Mouse (Mus musculus): ENCODE measurements at regions not wholly inside any gene's neighbourhood (a gene's known extent, or its start where the extent isn't known, plus 50 kb on each side); places are given as distances from the start of the nearest gene placed in this dataset.

DNA sequence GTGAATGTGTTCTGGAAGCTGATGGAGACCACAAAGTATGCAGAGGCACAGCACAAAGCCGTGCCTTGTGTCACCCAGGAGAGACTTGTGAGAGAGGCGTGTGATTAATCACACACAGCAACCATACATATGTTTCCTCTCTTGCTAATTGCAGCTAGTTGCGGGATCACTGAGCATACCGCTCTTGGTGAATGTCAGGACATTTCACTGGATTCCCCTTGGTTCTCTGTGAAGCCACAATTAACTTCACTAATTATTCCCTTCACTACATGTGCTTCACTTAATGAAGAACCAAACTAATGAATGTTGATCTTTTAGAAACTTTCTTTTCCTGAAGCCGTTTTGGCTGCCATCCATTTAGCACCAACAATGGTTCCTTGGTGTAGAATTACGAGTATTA, 267.3 kb downstream of the Adra2a start:
- no peaks in the 10 kb centered on the region for H3K27me3 ChIP-seq (replicated peaks)
- no peaks in the 10 kb centered on the region for H3K4me1 ChIP-seq
- TF ChIP-seq GATA1 (IDR thresholded peaks at IDR 0.05; ENCODE audit: borderline replicate concordance, low read length) (no peak), FLI1 (IDR thresholded peaks at IDR 0.05; ENCODE audit: low read length) (no peak)
- H3K36me3 ChIP-seq (replicated peaks; ENCODE audit: low read length): no peaks in the 10 kb centered on the region
- no peak overlapping the region for H3K4me3 ChIP-seq (replicated peaks)
- H3K9me3 ChIP-seq: peaks cover 28% of the 10 kb centered on the region; the same call in 1 of the 2 replicates

GRCm38 (mm10) chr19:54311723-54312122, 267.8 kb downstream of the Adra2a start:
- H3K36me3 ChIP-seq (replicated peaks; ENCODE audit: low read length): no peaks in the 10 kb centered on the region
- TF ChIP-seq GATA1 (IDR thresholded peaks at IDR 0.05; ENCODE audit: borderline replicate concordance, low read length) (no peak), FLI1 (IDR thresholded peaks at IDR 0.05; ENCODE audit: low read length) (no peak)
- H3K9me3 ChIP-seq: peaks cover 28% of the 10 kb centered on the region; the same call in 1 of the 2 replicates
- H3K27me3 ChIP-seq (replicated peaks): no peaks in the 10 kb centered on the region
- no peaks in the 10 kb centered on the region for H3K4me1 ChIP-seq
- no peak overlapping the region for H3K4me3 ChIP-seq (replicated peaks)

DNA sequence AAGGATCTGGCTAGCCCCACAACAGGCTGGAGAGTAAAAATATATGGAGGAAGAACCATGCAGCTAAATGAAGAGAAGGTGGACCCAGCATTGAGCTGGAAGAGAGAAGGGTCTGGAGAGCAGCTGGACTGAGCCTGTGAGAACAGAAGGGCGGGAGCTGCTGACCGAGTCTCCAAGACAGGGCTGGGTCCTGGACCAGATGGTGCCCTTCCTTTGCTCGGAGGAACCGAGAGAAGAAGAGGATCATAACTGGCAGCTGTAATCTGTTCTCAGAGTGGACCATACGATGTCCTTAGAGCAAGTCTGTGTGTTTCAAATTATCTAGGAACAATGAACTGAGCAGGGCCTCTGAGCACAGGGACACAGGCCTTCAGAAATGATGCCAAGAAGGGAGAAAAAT, 279.3 kb downstream of the Adra2a start:
- TF ChIP-seq GATA1 (IDR thresholded peaks at IDR 0.05; ENCODE audit: borderline replicate concordance, low read length): no peak
- TF ChIP-seq FLI1 (IDR thresholded peaks at IDR 0.05; ENCODE audit: low read length): no peak
- no peaks in the 10 kb centered on the region for H3K4me1 ChIP-seq
- H3K4me3 ChIP-seq (replicated peaks): no peak overlapping the region
- 0 out of 2 replicates have a peak, but pooled peaks cover 3% of the 10 kb centered on the region for H3K9me3 ChIP-seq
- no peaks in the 10 kb centered on the region for H3K27me3 ChIP-seq (replicated peaks)
- no peaks in the 10 kb centered on the region for H3K36me3 ChIP-seq (replicated peaks; ENCODE audit: low read length)

DNA sequence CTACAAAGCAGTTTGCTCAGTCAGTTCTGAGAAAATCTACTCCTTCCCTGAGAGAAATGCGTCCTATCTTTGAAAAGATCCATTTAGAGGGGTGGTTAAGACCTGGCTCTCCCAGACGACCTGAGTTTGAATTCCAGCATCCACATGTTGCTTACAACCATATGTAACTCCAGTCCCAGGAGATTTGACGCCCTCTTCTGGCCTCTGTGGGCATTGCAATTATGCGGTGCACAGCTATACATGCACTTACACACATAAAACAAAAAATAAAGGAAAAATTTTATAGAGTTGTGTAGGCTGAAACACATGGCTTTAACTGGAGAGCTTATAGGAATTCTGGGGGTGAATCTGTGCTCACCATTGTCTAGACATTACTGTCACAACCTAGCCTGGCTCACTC, 281.0 kb downstream of the Adra2a start:
- Histone ChIP-seq H3K36me3 (replicated peaks; ENCODE audit: low read length) (no peaks in the 10 kb centered on the region), H3K27me3 (replicated peaks) (no peaks in the 10 kb centered on the region), H3K4me3 (replicated peaks) (no peak overlapping the region), H3K9me3 (0 out of 2 replicates have a peak, but pooled peaks cover 3% of the 10 kb centered on the region), H3K4me1 (no peaks in the 10 kb centered on the region)
- TF ChIP-seq FLI1 (IDR thresholded peaks at IDR 0.05; ENCODE audit: low read length) (no peak), GATA1 (IDR thresholded peaks at IDR 0.05; ENCODE audit: borderline replicate concordance, low read length) (no peak)

DNA sequence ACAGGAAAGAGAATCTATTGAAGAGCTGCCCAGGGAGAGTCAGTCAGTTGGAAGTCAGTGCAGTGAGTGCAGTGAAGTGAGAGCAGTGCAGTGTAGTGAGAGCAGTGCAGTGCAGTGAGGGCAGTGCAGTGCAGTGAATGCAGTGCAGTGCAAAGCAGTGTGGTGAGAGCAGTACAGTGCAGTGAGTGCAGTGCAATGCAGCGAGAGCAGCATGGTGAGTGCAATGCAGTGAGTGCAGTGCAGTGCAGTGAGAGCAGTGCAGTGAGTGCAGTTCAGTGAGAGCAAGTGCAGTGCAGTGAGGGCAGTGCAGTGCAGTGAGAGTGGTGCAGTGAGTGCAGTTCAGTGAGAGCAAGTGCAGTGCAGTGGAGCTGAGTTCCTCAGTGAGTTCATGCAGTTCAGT, 288.2 kb downstream of the Adra2a start:
- H3K9me3 ChIP-seq: peaks cover 7% of the 10 kb centered on the region
- peaks cover 4% of the 10 kb centered on the region; the same call in 1 of the 2 replicates for H3K4me1 ChIP-seq
- TF ChIP-seq FLI1 (IDR thresholded peaks at IDR 0.05; ENCODE audit: low read length): no peak
- TF ChIP-seq GATA1 (IDR thresholded peaks at IDR 0.05; ENCODE audit: borderline replicate concordance, low read length): no peak
- H3K27me3 ChIP-seq (replicated peaks): peaks cover 1% of the 10 kb centered on the region
- peak overlapping the region; percentile 76 for H3K4me3 ChIP-seq (replicated peaks)
- no peaks in the 10 kb centered on the region for H3K36me3 ChIP-seq (replicated peaks; ENCODE audit: low read length)

GRCm38 (mm10) chr19:54340778-54341291, 296.9 kb downstream of the Adra2a start:
- Histone ChIP-seq H3K27me3 (replicated peaks) (no peaks in the 10 kb centered on the region), H3K9me3 (no peaks in the 10 kb centered on the region), H3K4me1 (no peaks in the 10 kb centered on the region), H3K4me3 (replicated peaks) (no peak overlapping the region), H3K36me3 (replicated peaks; ENCODE audit: low read length) (no peaks in the 10 kb centered on the region)
- TF ChIP-seq GATA1 (IDR thresholded peaks at IDR 0.05; ENCODE audit: borderline replicate concordance, low read length) (no peak), FLI1 (IDR thresholded peaks at IDR 0.05; ENCODE audit: low read length) (no peak)

DNA sequence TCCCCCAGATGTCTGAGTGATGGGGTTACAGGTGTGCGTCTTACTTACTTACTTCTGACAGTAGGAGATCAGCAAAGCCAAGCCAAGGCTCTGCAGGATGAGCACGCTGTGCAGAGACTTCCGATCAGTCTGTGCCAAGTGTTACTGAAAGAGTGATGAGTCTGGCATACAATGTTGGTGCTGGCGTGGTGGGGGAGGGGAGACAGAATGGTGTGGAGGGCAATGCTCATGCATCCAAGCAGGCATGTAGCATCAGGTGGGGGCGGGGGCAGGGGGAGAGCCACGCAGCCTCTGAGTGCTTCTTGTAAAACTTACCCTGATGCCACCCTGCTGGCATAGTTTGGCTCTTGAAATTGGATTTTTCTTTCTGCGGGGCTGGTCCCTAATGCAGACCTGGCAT, 315.8 kb downstream of the Adra2a start:
- Histone ChIP-seq H3K4me1 (no peaks in the 10 kb centered on the region), H3K36me3 (replicated peaks; ENCODE audit: low read length) (no peaks in the 10 kb centered on the region), H3K27me3 (replicated peaks) (no peaks in the 10 kb centered on the region), H3K9me3 (no peaks in the 10 kb centered on the region), H3K4me3 (replicated peaks) (no peak overlapping the region)
- TF ChIP-seq GATA1 (IDR thresholded peaks at IDR 0.05; ENCODE audit: borderline replicate concordance, low read length) (no peak), FLI1 (IDR thresholded peaks at IDR 0.05; ENCODE audit: low read length) (no peak)

GRCm38 (mm10) chr19:54360660-54361059, 316.7 kb downstream of the Adra2a start:
- H3K9me3 ChIP-seq: no peaks in the 10 kb centered on the region
- H3K27me3 ChIP-seq (replicated peaks): no peaks in the 10 kb centered on the region
- TF ChIP-seq GATA1 (IDR thresholded peaks at IDR 0.05; ENCODE audit: borderline replicate concordance, low read length) (no peak), FLI1 (IDR thresholded peaks at IDR 0.05; ENCODE audit: low read length) (no peak)
- no peaks in the 10 kb centered on the region for H3K4me1 ChIP-seq
- H3K36me3 ChIP-seq (replicated peaks; ENCODE audit: low read length): no peaks in the 10 kb centered on the region
- H3K4me3 ChIP-seq (replicated peaks): no peak overlapping the region

DNA sequence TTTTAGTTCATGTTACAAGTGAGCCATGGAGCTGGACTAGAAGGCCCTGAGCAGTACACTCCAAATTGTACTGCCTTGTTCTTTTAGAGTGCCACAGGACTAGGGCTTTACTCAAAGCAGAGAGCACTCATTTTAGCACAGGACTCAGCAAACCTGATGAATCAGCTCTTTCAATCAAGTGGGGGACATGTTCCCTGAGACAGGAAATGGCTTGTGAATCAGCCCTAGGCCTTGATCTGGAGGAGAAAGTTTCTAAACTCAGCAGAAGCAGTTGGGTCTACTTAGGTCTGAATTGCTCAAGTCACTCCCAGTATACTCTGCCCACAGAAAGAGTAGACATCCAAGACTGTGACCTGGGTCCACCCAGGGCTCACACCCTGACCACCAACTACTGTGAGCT, 341.1 kb downstream of the Adra2a start:
- H3K4me1 ChIP-seq: no peaks in the 10 kb centered on the region
- TF ChIP-seq FLI1 (IDR thresholded peaks at IDR 0.05; ENCODE audit: low read length): no peak
- no peak for TF ChIP-seq GATA1 (IDR thresholded peaks at IDR 0.05; ENCODE audit: borderline replicate concordance, low read length)

DNA sequence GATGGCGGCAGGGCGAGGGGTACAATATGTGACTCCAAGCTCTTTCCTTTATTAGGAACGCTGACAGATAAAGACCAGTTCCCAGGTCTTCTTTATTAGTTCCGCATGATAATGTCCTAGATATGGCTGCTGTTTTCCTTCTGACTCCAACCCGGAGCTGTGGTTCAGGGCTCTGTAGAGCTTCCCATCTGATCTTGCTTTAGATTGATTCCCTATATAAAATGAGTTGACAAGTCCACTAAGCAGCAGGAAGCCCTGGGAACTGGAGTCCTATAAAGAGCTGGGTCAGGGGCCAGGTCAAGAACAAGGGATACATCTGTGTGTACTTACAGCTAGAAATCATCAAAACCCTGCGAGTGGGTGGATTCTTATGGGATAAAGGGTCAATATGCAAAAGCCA, 347.5 kb downstream of the Adra2a start:
- no peak overlapping the region for H3K4me3 ChIP-seq (replicated peaks)

More for the DNA sequence above, 341.1 kb downstream of the Adra2a start:
- Histone ChIP-seq H3K9me3 (peaks cover 6% of the 10 kb centered on the region), H3K4me3 (replicated peaks) (no peak overlapping the region), H3K27me3 (replicated peaks) (no peaks in the 10 kb centered on the region), H3K36me3 (replicated peaks; ENCODE audit: low read length) (no peaks in the 10 kb centered on the region)

More for the DNA sequence above, 347.5 kb downstream of the Adra2a start:
- Histone ChIP-seq H3K4me1 (no peaks in the 10 kb centered on the region), H3K36me3 (replicated peaks; ENCODE audit: low read length) (no peaks in the 10 kb centered on the region), H3K27me3 (replicated peaks) (no peaks in the 10 kb centered on the region), H3K9me3 (peaks cover 2% of the 10 kb centered on the region; the same call in 1 of the 2 replicates)
- TF ChIP-seq FLI1 (IDR thresholded peaks at IDR 0.05; ENCODE audit: low read length): no peak
- TF ChIP-seq GATA1 (IDR thresholded peaks at IDR 0.05; ENCODE audit: borderline replicate concordance, low read length): no peak

All from megakaryocyte, embryonic 14.5 days (primary cell).